Mouse (Mus musculus) myocyte (in vitro differentiated cells): Measurements from ENCODE around the gene Ptk7. TPM values are rescaled to one million over a fixed set of nuclear protein-coding genes. Genes with fewer than 3 reads are reported as not detected.

ENCODE experiments used
- H3K27me3 ChIP-seq: one replicate; pipeline ENCODE4 v1.6.1; 2011; ENCODE audit not compliant: control insufficient read depth, insufficient read depth, insufficient read length
- H3K36me3 ChIP-seq: one replicate; pipeline ENCODE4 v1.6.1; 2011; ENCODE audit not compliant: control insufficient read depth, insufficient read depth
- H3K4me2 ChIP-seq: one replicate; pipeline ENCODE4 v1.6.1; 2011; ENCODE audit warnings: low read depth, control low read depth
- H3K4me3 ChIP-seq: one replicate; pipeline ENCODE4 v1.5.1; 2011; ENCODE audit warnings: mild to moderate bottlenecking, control low read depth, moderate library complexity
- H3K79me2 ChIP-seq: one replicate; pipeline ENCODE4 v1.6.1; 2011; ENCODE audit not compliant: control insufficient read depth, insufficient read depth
- H3ac ChIP-seq: one replicate; pipeline ENCODE4 v1.6.1; 2011; ENCODE audit not compliant: control insufficient read depth, insufficient read length
- CEBPB ChIP-seq: IDR thresholded peaks from 2 replicates; pipeline ENCODE4 v1.6.1; 2011; ENCODE audit warnings: mild to moderate bottlenecking, moderate library complexity; ENCODE audit not compliant: poor library complexity, insufficient read depth, severe bottlenecking
- E2F4 ChIP-seq: IDR thresholded peaks from one replicate; pipeline ENCODE4 v1.6.1; 2011; ENCODE audit warnings: mild to moderate bottlenecking, control low read depth, moderate library complexity; ENCODE audit not compliant: insufficient read depth
- MAX ChIP-seq: IDR thresholded peaks from one replicate; pipeline ENCODE4 v1.6.1; 2011; ENCODE audit warnings: low read depth, mild to moderate bottlenecking, control low read depth
- MYOD1 ChIP-seq, 3 experiments: IDR thresholded peaks; one replicate each; pipeline ENCODE4 v1.6.1; 2011; ENCODE audit warnings: control low read depth in 2 of 3, low read depth in 2 of 3, mild to moderate bottlenecking in 2 of 3, moderate library complexity in 1 of 3; ENCODE audit not compliant: insufficient read length in 2 of 3, control insufficient read depth in 1 of 3
- MYOG ChIP-seq, 3 experiments: IDR thresholded peaks; one replicate each; pipeline ENCODE4 v1.6.1; 2011; ENCODE audit warnings: control low read depth in 2 of 3, low read depth in 2 of 3, mild to moderate bottlenecking in 2 of 3; ENCODE audit not compliant: insufficient read length in 2 of 3, control insufficient read depth in 1 of 3, insufficient read depth in 1 of 3
- POLR2A ChIP-seq: IDR thresholded peaks from one replicate; pipeline ENCODE4 v1.6.1; 2011; ENCODE audit warnings: low read depth, mild to moderate bottlenecking, control low read depth, moderate library complexity; ENCODE audit not compliant: insufficient read length
- POLR2AphosphoS2 ChIP-seq: IDR thresholded peaks from one replicate; pipeline ENCODE4 v1.6.1; 2011; ENCODE audit warnings: low read depth, control low read depth; ENCODE audit not compliant: insufficient read length
- REST ChIP-seq: IDR thresholded peaks from one replicate; pipeline ENCODE4 v1.6.1; 2011; ENCODE audit warnings: mild to moderate bottlenecking, control low read depth, moderate library complexity; ENCODE audit not compliant: insufficient read depth, insufficient read length
- SRF ChIP-seq: IDR thresholded peaks from one replicate; pipeline ENCODE4 v1.6.1; 2011; ENCODE audit warnings: low read depth; ENCODE audit not compliant: control insufficient read depth, insufficient read length
- TCF12 ChIP-seq: IDR thresholded peaks from one replicate; pipeline ENCODE4 v1.6.1; 2011; ENCODE audit warnings: mild to moderate bottlenecking, control low read depth; ENCODE audit not compliant: poor library complexity, insufficient read depth, severe bottlenecking
- TCF3 ChIP-seq: IDR thresholded peaks from one replicate; pipeline ENCODE4 v1.6.1; 2011; ENCODE audit warnings: low read depth, control low read depth; ENCODE audit not compliant: insufficient read length
- USF1 ChIP-seq: IDR thresholded peaks from one replicate; pipeline ENCODE4 v1.6.1; 2011; ENCODE audit warnings: low read depth, mild to moderate bottlenecking, control low read depth, moderate library complexity
- polyA plus RNA-seq: library from polyadenylated mRNA; unstranded; fragments of >200 nt; fragmentation: generic; extraction: Trizol; gene quantifications from one replicate; pipeline ENCODE4 v1.2.1, GENCODE M21; 2012; ENCODE audit warnings: missing spikeins

Gene Ptk7
- polyA plus RNA-seq, 1 experiment = 15.6 TPM

GRCm38 (mm10) chr17:46611316-46611715 lies 18.0 kb downstream of the Ptk7 start:
- H3K27me3 ChIP-seq = no peaks in the 10 kb centered on the region
- H3K4me2 ChIP-seq = no peak overlapping the region
- H3K79me2 ChIP-seq = no peaks in the 10 kb centered on the region
- no peaks in the 10 kb centered on the region for H3K36me3 ChIP-seq
- no peak overlapping the region for H3ac ChIP-seq
- no peak overlapping the region for H3K4me3 ChIP-seq
- TF ChIP-seq USF1 (no peak), CEBPB (no peak), POLR2A (no peak), MYOD1 (IDR thresholded peaks at IDR 0.05; ENCODE audit: control insufficient read depth in 1 of 3, insufficient read length in 2 of 3, low read depth in 2 of 3) (no peak), POLR2AphosphoS2 (no peak), TCF3 (no peak)

GRCm38 (mm10) chr17:46609721-46610514 lies 19.4 kb downstream of the Ptk7 start:
- no peaks in the 10 kb centered on the region for H3K36me3 ChIP-seq
- no peak overlapping the region for H3K4me3 ChIP-seq
- no peaks in the 10 kb centered on the region for H3K27me3 ChIP-seq
- no peak for TF ChIP-seq TCF12
- TF ChIP-seq E2F4 = no peak
- no peaks in the 10 kb centered on the region for H3K79me2 ChIP-seq
- no peak overlapping the region for H3ac ChIP-seq
- no peak overlapping the region for H3K4me2 ChIP-seq

GRCm38 (mm10) chr17:46605987-46606386 lies 23.3 kb downstream of the Ptk7 start:
- Histone ChIP-seq H3K4me2 (no peak overlapping the region), H3K36me3 (no peaks in the 10 kb centered on the region), H3ac (no peak overlapping the region), H3K27me3 (no peaks in the 10 kb centered on the region), H3K79me2 (no peaks in the 10 kb centered on the region), H3K4me3 (no peak overlapping the region)
- TF ChIP-seq USF1 = no peak
- TF ChIP-seq MAX = no peak
- TF ChIP-seq MYOG (IDR thresholded peaks at IDR 0.05; ENCODE audit: control insufficient read depth in 1 of 3, insufficient read depth in 1 of 3, insufficient read length in 2 of 3, low read depth in 2 of 3) = no peak
- TF ChIP-seq POLR2AphosphoS2 = no peak
- TF ChIP-seq E2F4 = no peak
- TF ChIP-seq TCF3 = no peak
- TF ChIP-seq POLR2A = no peak
- TF ChIP-seq TCF12 = no peak
- no peak for TF ChIP-seq SRF
- TF ChIP-seq MYOD1 (IDR thresholded peaks at IDR 0.05; ENCODE audit: control insufficient read depth in 1 of 3, insufficient read length in 2 of 3, low read depth in 2 of 3) = no peak
- TF ChIP-seq CEBPB = no peak
- no peak for TF ChIP-seq REST

GRCm38 (mm10) chr17:46605126-46605525 lies 24.2 kb downstream of the Ptk7 start:
- H3ac ChIP-seq = no peak overlapping the region
- no peaks in the 10 kb centered on the region for H3K27me3 ChIP-seq
- H3K36me3 ChIP-seq = no peaks in the 10 kb centered on the region
- H3K79me2 ChIP-seq = no peaks in the 10 kb centered on the region
- no peak overlapping the region for H3K4me2 ChIP-seq
- H3K4me3 ChIP-seq = no peak overlapping the region
- TF ChIP-seq TCF3 (no peak), REST (no peak), MYOG (IDR thresholded peaks at IDR 0.05; ENCODE audit: control insufficient read depth in 1 of 3, insufficient read depth in 1 of 3, insufficient read length in 2 of 3, low read depth in 2 of 3) (no peak)

- TF ChIP-seq SRF (no peak), POLR2A (no peak), TCF3 (no peak), POLR2AphosphoS2 (no peak), MAX (no peak), USF1 (no peak), E2F4 (no peak), TCF12 (no peak), REST (no peak), CEBPB (no peak), MYOG (IDR thresholded peaks at IDR 0.05; ENCODE audit: control insufficient read depth in 1 of 3, insufficient read depth in 1 of 3, insufficient read length in 2 of 3, low read depth in 2 of 3) (no peak), MYOD1 (IDR thresholded peaks at IDR 0.05; ENCODE audit: control insufficient read depth in 1 of 3, insufficient read length in 2 of 3, low read depth in 2 of 3) (no peak)
- H3K4me3 ChIP-seq = no peak overlapping the region
- H3K36me3 ChIP-seq = no peaks in the 10 kb centered on the region
- no peak overlapping the region for H3ac ChIP-seq
- no peaks in the 10 kb centered on the region for H3K79me2 ChIP-seq
- H3K4me2 ChIP-seq = no peak overlapping the region
- H3K27me3 ChIP-seq = no peaks in the 10 kb centered on the region
Measured at GRCm38 (mm10) chr17:46603229-46603628, 26.1 kb downstream of the Ptk7 start.
